Comparison of ENCODE assay signal across 7 mouse cellular contexts in the genomic region with DNA sequence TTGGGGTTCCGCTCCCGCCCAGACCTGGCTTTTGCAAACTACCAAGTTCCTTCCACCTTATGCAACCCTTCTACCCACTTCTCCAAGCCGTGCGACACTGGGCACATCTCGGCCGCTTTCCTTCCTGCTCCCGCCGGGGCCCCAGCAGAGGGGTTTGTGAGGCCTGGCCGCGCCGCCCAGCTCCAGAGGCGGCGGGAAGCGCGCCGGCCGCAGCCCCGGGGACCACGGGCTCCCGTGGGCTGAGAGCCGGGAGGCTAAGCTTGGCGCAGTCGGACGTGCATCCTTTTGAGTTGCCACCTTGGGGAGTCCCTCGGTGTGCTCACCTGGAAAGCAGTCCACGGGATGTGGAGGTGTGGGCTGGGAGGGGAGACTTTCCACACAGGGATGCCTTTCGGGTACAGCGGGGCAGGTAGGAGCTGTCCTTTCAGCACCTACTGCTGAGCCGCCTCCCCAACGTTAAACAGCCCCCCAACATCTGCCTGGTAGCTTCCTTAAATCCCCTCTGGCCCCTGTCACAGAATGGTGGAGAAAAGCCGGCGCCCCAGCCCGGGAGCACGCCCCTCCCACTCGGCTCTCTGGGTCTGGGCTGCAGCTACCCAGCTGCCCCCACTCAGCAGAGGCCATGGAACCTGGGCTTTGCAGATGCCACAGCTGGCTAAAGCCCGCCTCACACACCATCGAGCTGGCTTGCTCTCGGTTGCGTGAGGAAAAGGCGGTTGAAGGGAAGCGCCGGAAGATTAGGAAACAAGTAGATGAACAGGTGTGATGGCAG. TPM values are rescaled to one million over a fixed set of nuclear protein-coding genes. Genes with fewer than 3 reads are reported as not detected.
DNase-seq lines count a peak whose midpoint lies in the region; ATAC-seq and TF ChIP-seq lines count a peak whose summit lies in the region.

A gene (minus strand): TSS at position 501 of the 772 bp plus-strand sequence.

- no peak for TF ChIP-seq POLR2A in kidney, adult 2 months (IDR thresholded peaks at IDR 0.05; ENCODE audit: low read depth, low read length)

- H3K27me3 ChIP-seq in kidney, adult 2 months (replicated peaks; ENCODE audit: control insufficient read depth, insufficient read depth, low read length) = no peaks in the 10 kb centered on the region
- H3K27me3 ChIP-seq in limb, embryonic 13.5 days = no peaks in the 10 kb centered on the region
- H3K27me3 ChIP-seq in midbrain, embryonic 14.5 days (ENCODE audit: control insufficient read depth, insufficient read depth, low read length) = no peaks in the 10 kb centered on the region

- no peaks in the 10 kb centered on the region; the same call in 1 of the 2 replicates for H3K36me3 ChIP-seq in kidney, adult 2 months (ENCODE audit: control insufficient read depth, insufficient read depth, low read length)
- peaks cover 58% of the 10 kb centered on the region for H3K36me3 ChIP-seq in limb, embryonic 13.5 days
- peaks cover 28% of the 10 kb centered on the region for H3K36me3 ChIP-seq in midbrain, embryonic 14.5 days (ENCODE audit: control insufficient read depth, insufficient read depth, low read length)

- peak within 1 kb of the TSS; percentile 78 for H3K4me3 ChIP-seq in kidney, adult 2 months (ENCODE audit: insufficient read depth, low read depth, low read length)
- peak within 1 kb of the TSS; percentile 64 for H3K4me3 ChIP-seq in limb, embryonic 13.5 days
- peak within 1 kb of the TSS; percentile 73 for H3K4me3 ChIP-seq in midbrain, embryonic 14.5 days (replicated peaks; ENCODE audit: low read depth, low read length)

- H3K9ac ChIP-seq in limb, embryonic 13.5 days = peak within 1 kb of the TSS; percentile 97
- peak within 1 kb of the TSS; percentile 89 for H3K9ac ChIP-seq in midbrain, embryonic 14.5 days (replicated peaks; ENCODE audit: low read length)

- peak; percentile 55 for ATAC-seq in limb, embryonic 13.5 days (ENCODE audit: low FRiP score, low read depth)
- peak; percentile 70; the same call in 1 of the 2 replicates for ATAC-seq in midbrain, embryonic 14.5 days (ENCODE audit: low FRiP score, low TSS enrichment)

- peak within 1 kb of the TSS; percentile 79 for H3K4me2 ChIP-seq in limb, embryonic 13.5 days (replicated peaks)
- H3K4me2 ChIP-seq in midbrain, embryonic 14.5 days (ENCODE audit: low read length) = peak within 1 kb of the TSS; percentile 98

- H3K4me1 ChIP-seq in kidney, adult 2 months (ENCODE audit: control insufficient read depth, insufficient read depth, low read length) = peaks cover 4% of the 10 kb centered on the region; the same call in 1 of the 2 replicates
- peaks cover 25% of the 10 kb centered on the region for H3K4me1 ChIP-seq in limb, embryonic 13.5 days
- H3K4me1 ChIP-seq in midbrain, embryonic 14.5 days (ENCODE audit: control insufficient read depth, insufficient read depth, low read length) = peaks cover 30% of the 10 kb centered on the region

- no peaks in the 10 kb centered on the region for H3K9me3 ChIP-seq in limb, embryonic 13.5 days
- H3K9me3 ChIP-seq in midbrain, embryonic 14.5 days (ENCODE audit: control insufficient read depth, low read length) = no peaks in the 10 kb centered on the region

- WGBS in kidney, adult 2 months = 1% methylated on average over 42 of the region's 42 CpGs
- WGBS in limb, embryonic 13.5 days = 0% methylated on average over 41 of the region's 42 CpGs
- under 1% methylated on average over 42 of the region's 42 CpGs for WGBS in midbrain, embryonic 14.5 days

- peak; percentile 63 for DNase-seq in adrenal gland, postnatal 10 days
- DNase-seq in embryo, embryonic 11 days = peak; percentile 81
- peak; percentile 34 to 53 for DNase-seq in gastrocnemius, postnatal 4 days (ENCODE audit: low spot score in 2 of 2)
- DNase-seq in kidney, adult 2 months = peak; percentile 45
- peak; percentile 69 for DNase-seq in midbrain, embryonic 14.5 days
- DNase-seq in spleen, postnatal 10 days (ENCODE audit: low spot score in 2 of 2) = peak; percentile 69 to 79

- TF ChIP-seq CTCF in kidney, adult 2 months (conservative IDR thresholded peaks at IDR 0.05; ENCODE audit: insufficient read depth, insufficient read length, low read depth, low read length) = no peak

- H3K27ac ChIP-seq in kidney, adult 2 months (ENCODE audit: insufficient read depth, low read depth, low read length) = peak within 1 kb of the TSS; percentile 90
- peak within 1 kb of the TSS; percentile 99 for H3K27ac ChIP-seq in limb, embryonic 13.5 days
- H3K27ac ChIP-seq in midbrain, embryonic 14.5 days (replicated peaks; ENCODE audit: low read depth, low read length) = peak within 1 kb of the TSS; percentile 99

RNA-seq across cellular contexts. Expression of the gene that starts here (rescaled TPM):
- total RNA-seq in adrenal gland, postnatal 10 days (2021) = 100 to 1,000 TPM; 273 to 322 TPM
- total RNA-seq in gastrocnemius, postnatal 4 days (2021) = 100 to 1,000 TPM; 473 to 485 TPM
- polyA plus RNA-seq in kidney, adult 2 months (2012; rRNA removed) = 12.2 and 21.9 TPM in 2 replicates
- 2,551 and 2,596 TPM in 2 replicates for polyA plus RNA-seq in limb, embryonic 13.5 days (2015; fragmentation: Nextera tagmentation; extraction: Ambion mirVana)
- 1,199 and 1,387 TPM in 2 replicates for polyA plus RNA-seq in midbrain, embryonic 14.5 days (2014; fragmentation: Nextera tagmentation; extraction: Ambion mirVana)

Comparison
In these comparisons a context has a peak if more than half of its experiments do, and no peak if none do; other contexts are left out.
1. Peak in every context shown above with its lines: DNase-seq, ATAC-seq, H3K4me3 ChIP-seq and H3K27ac ChIP-seq.
2. RNA of the gene that starts here (polyA plus RNA-seq): 2,551 to 2,596 TPM in limb, embryonic 13.5 days and 1,199 to 1,387 TPM in midbrain, embryonic 14.5 days; 12.2 to 21.9 TPM in kidney, adult 2 months; every median in the first group is over 10 times any median in the second.